Mouse (Mus musculus) ES-E14 (cell line): ENCODE measurements at regions not wholly inside any gene's neighbourhood (a gene's known extent, or its start where the extent isn't known, plus 50 kb on each side); places are given as distances from the start of the nearest gene placed in this dataset.

ENCODE experiments used
- CHD2 ChIP-seq: IDR thresholded peaks from 2 replicates; pipeline ENCODE4 v1.6.1; 2014; ENCODE audit warnings: mild to moderate bottlenecking, low read depth, low read length, inconsistent platforms
- ZNF384 ChIP-seq: IDR thresholded peaks from 2 replicates; pipeline ENCODE4 v1.6.1; 2012; ENCODE audit warnings: low read depth, low read length, inconsistent platforms

GRCm38 (mm10) chr5:119137409-119137808, 533.1 kb upstream of the Tbx3 start:
- TF ChIP-seq CHD2 = no peak
- no peak for TF ChIP-seq ZNF384
